Mouse (Mus musculus): ENCODE measurements around the gene Trim50. TPM values are rescaled to one million over a fixed set of nuclear protein-coding genes. Genes with fewer than 3 reads are reported as not detected.

Gene Trim50
- total RNA-seq (2021): under 1 TPM in 1 of 2 experiments, not detected in 1; 0.20 TPM
- long read RNA-seq, experiment 1: 0 reads
- long read RNA-seq, experiment 2: 0 reads

GRCm38 (mm10) chr5:135352995-135353394 is at the start of gene Trim50:
TSS of gene Trim50 (plus strand) at chr5:135353295.
- no peak for DNase-seq (ENCODE audit: low spot score in 2 of 2)

GRCm38 (mm10) chr5:135306321-135306965 is 46.7 kb upstream of the Trim50 start:
- no peak for DNase-seq (ENCODE audit: low spot score in 2 of 2)

GRCm38 (mm10) chr5:135316177-135316576 is 36.9 kb upstream of the Trim50 start:
- DNase-seq (ENCODE audit: low spot score in 2 of 2): no peak

- DNase-seq (ENCODE audit: low spot score in 2 of 2): no peak
These were observed 33.2 kb upstream of the Trim50 start for GRCm38 (mm10) chr5:135319856-135320255.

GRCm38 (mm10) chr5:135322197-135322596 is 30.9 kb upstream of the Trim50 start:
- DNase-seq (ENCODE audit: low spot score in 2 of 2): no peak

- no peak for DNase-seq (ENCODE audit: low spot score in 2 of 2)
These were observed 26.9 kb upstream of the Trim50 start for GRCm38 (mm10) chr5:135326121-135326659.

- no peak for DNase-seq (ENCODE audit: low spot score in 2 of 2)
These were observed 23.6 kb upstream of the Trim50 start for GRCm38 (mm10) chr5:135329471-135329870.

GRCm38 (mm10) chr5:135330201-135330600 is 22.9 kb upstream of the Trim50 start:
- no peak for DNase-seq (ENCODE audit: low spot score in 2 of 2)

- no peak for DNase-seq (ENCODE audit: low spot score in 2 of 2)
These were observed 21.9 kb upstream of the Trim50 start for GRCm38 (mm10) chr5:135331161-135331560.

- no peak for DNase-seq (ENCODE audit: low spot score in 2 of 2)
These were observed 15.5 kb upstream of the Trim50 start for GRCm38 (mm10) chr5:135337575-135337974.

GRCm38 (mm10) chr5:135345989-135346388 is 7.1 kb upstream of the Trim50 start:
- no peak for DNase-seq (ENCODE audit: low spot score in 2 of 2)

GRCm38 (mm10) chr5:135346430-135346829 is 6.7 kb upstream of the Trim50 start:
- DNase-seq (ENCODE audit: low spot score in 2 of 2): no peak

- no peak for DNase-seq (ENCODE audit: low spot score in 2 of 2)
These were observed 5.5 kb upstream of the Trim50 start for GRCm38 (mm10) chr5:135347511-135348011.

- no peak for DNase-seq (ENCODE audit: low spot score in 2 of 2)
These were observed 3.2 kb upstream of the Trim50 start, which contains the start of gene Fkbp6 for GRCm38 (mm10) chr5:135349862-135350261. TSS of gene Fkbp6 (minus strand) at chr5:135350044.

- no peak for DNase-seq (ENCODE audit: low spot score in 2 of 2)
These were observed 1.5 kb upstream of the Trim50 start for GRCm38 (mm10) chr5:135351606-135352005.

GRCm38 (mm10) chr5:135353564-135353963 is 469 bp downstream of the Trim50 start:
- no peak for DNase-seq (ENCODE audit: low spot score in 2 of 2)

- no peak for DNase-seq (ENCODE audit: low spot score in 2 of 2)
These were observed 3.0 kb downstream of the Trim50 start for GRCm38 (mm10) chr5:135356090-135356489.

GRCm38 (mm10) chr5:135357556-135357955 is 4.5 kb downstream of the Trim50 start:
- DNase-seq (ENCODE audit: low spot score in 2 of 2): peak; percentile 45 to 60

GRCm38 (mm10) chr5:135359772-135360171 is 6.7 kb downstream of the Trim50 start:
- DNase-seq (ENCODE audit: low spot score in 2 of 2): no peak

GRCm38 (mm10) chr5:135362572-135362971 is 9.5 kb downstream of the Trim50 start:
- no peak for DNase-seq (ENCODE audit: low spot score in 2 of 2)

- no peak for DNase-seq (ENCODE audit: low spot score in 2 of 2)
These were observed 10.4 kb downstream of the Trim50 start for GRCm38 (mm10) chr5:135363540-135363939.

- no peak for DNase-seq (ENCODE audit: low spot score in 2 of 2)
These were observed 14.7 kb downstream of the Trim50 start for GRCm38 (mm10) chr5:135367841-135368240.

GRCm38 (mm10) chr5:135368312-135368711 is 15.2 kb downstream of the Trim50 start:
- no peak for DNase-seq (ENCODE audit: low spot score in 2 of 2)

Measured in adrenal gland, postnatal 4 days (tissue).